Mouse (Mus musculus) erythroblast, embryonic 14.5 days (primary cell): ENCODE measurements around the gene Rpl10. TPM values are rescaled to one million over a fixed set of nuclear protein-coding genes. Genes with fewer than 3 reads are reported as not detected.

Experiments
- H3K27me3 ChIP-seq: 2 replicates; pipeline ENCODE4 v1.6.1; 2012; ENCODE audit warnings: inconsistent platforms; ENCODE audit not compliant: control insufficient read depth
- H3K36me3 ChIP-seq: 2 replicates; pipeline ENCODE4 v1.6.1; 2012; ENCODE audit warnings: mild to moderate bottlenecking, inconsistent platforms; ENCODE audit not compliant: control insufficient read depth
- H3K4me1 ChIP-seq: 2 replicates; pipeline ENCODE4 v1.6.1; 2012; ENCODE audit warnings: inconsistent platforms; ENCODE audit not compliant: control insufficient read depth
- H3K4me3 ChIP-seq: replicated peaks from 2 replicates; pipeline ENCODE3; 2012; ENCODE audit warnings: moderate library complexity, mild to moderate bottlenecking, inconsistent platforms
- H3K9me3 ChIP-seq: 2 replicates; pipeline ENCODE4 v1.6.1; 2012; ENCODE audit warnings: low read length, inconsistent platforms, mixed read lengths; ENCODE audit not compliant: control insufficient read depth
- GATA1 ChIP-seq: IDR thresholded peaks from 2 replicates; pipeline ENCODE4 v1.6.1; 2012; ENCODE audit warnings: low read length, inconsistent platforms, mixed read lengths
- TAL1 ChIP-seq: IDR thresholded peaks from 3 replicates; pipeline ENCODE4 v1.6.1; 2012; ENCODE audit warnings: low read length, inconsistent platforms, mixed read lengths
- polyA plus RNA-seq: library from polyadenylated mRNA; stranded (reverse); fragments of >175 nt; gene quantifications from 2 replicates; pipeline ENCODE4 v1.2.3, GENCODE M21; 2012

Gene Rpl10
- polyA plus RNA-seq, 1 experiment = 129 TPM

GRCm38 (mm10) chrX:74246213-74246681 lies 24.4 kb upstream of the Rpl10 start:
- TF ChIP-seq GATA1 (no peak), TAL1 (no peak)
- Histone ChIP-seq H3K27me3 (peaks cover 19% of the 10 kb centered on the region), H3K36me3 (peaks cover 4% of the 10 kb centered on the region), H3K9me3 (peaks cover 5% of the 10 kb centered on the region), H3K4me1 (peaks cover 52% of the 10 kb centered on the region), H3K4me3 (peak overlapping the region; percentile 68)

- peaks cover 19% of the 10 kb centered on the region for H3K27me3 ChIP-seq
- TF ChIP-seq TAL1 (no peak), GATA1 (no peak)
Measured at GRCm38 (mm10) chrX:74246693-74247092, 23.9 kb upstream of the Rpl10 start.

GRCm38 (mm10) chrX:74248651-74249050 lies 22.0 kb upstream of the Rpl10 start:
- H3K36me3 ChIP-seq = no peaks in the 10 kb centered on the region
- no peak overlapping the region for H3K4me3 ChIP-seq
- peaks cover 19% of the 10 kb centered on the region for H3K27me3 ChIP-seq
- H3K4me1 ChIP-seq = peaks cover 45% of the 10 kb centered on the region
- peaks cover 5% of the 10 kb centered on the region for H3K9me3 ChIP-seq
- TF ChIP-seq TAL1 (no peak), GATA1 (no peak)

More at GRCm38 (mm10) chrX:74246693-74247092, 23.9 kb upstream of the Rpl10 start:
- peaks cover 52% of the 10 kb centered on the region for H3K4me1 ChIP-seq
- peaks cover 5% of the 10 kb centered on the region for H3K9me3 ChIP-seq
- peak overlapping the region; percentile 68 for H3K4me3 ChIP-seq
- peaks cover 2% of the 10 kb centered on the region for H3K36me3 ChIP-seq

- peaks cover 19% of the 10 kb centered on the region for H3K27me3 ChIP-seq
- H3K36me3 ChIP-seq = no peaks in the 10 kb centered on the region
- H3K9me3 ChIP-seq = peaks cover 7% of the 10 kb centered on the region
- H3K4me3 ChIP-seq = peak within 1 kb of the TSS; percentile 43
- TF ChIP-seq GATA1 (no peak), TAL1 (no peak)
- peaks cover 39% of the 10 kb centered on the region for H3K4me1 ChIP-seq
Measured at GRCm38 (mm10) chrX:74249615-74250014, 21.0 kb upstream of the Rpl10 start, which contains the start of gene Flna. Gene Flna (minus strand): TSS chrX:74249820.

GRCm38 (mm10) chrX:74254153-74254887 lies 16.3 kb upstream of the Rpl10 start, which contains the start of gene Emd:
Gene Emd (plus strand): TSS chrX:74254687.
- peaks cover 12% of the 10 kb centered on the region for H3K27me3 ChIP-seq
- peak within 1 kb of the TSS; percentile 90 for H3K4me3 ChIP-seq
- H3K9me3 ChIP-seq = peaks cover 5% of the 10 kb centered on the region; the same call in 1 of the 2 replicates
- H3K4me1 ChIP-seq = peaks cover 23% of the 10 kb centered on the region
- no peak for TF ChIP-seq GATA1
- no peak for TF ChIP-seq TAL1
- H3K36me3 ChIP-seq = peaks cover 26% of the 10 kb centered on the region

- Histone ChIP-seq H3K4me1 (peaks cover 17% of the 10 kb centered on the region), H3K27me3 (peaks cover 6% of the 10 kb centered on the region), H3K9me3 (peaks cover 5% of the 10 kb centered on the region; the same call in 1 of the 2 replicates), H3K36me3 (peaks cover 26% of the 10 kb centered on the region), H3K4me3 (peak overlapping the region; percentile 90)
- TF ChIP-seq GATA1 (no peak), TAL1 (no peak)
Measured at GRCm38 (mm10) chrX:74254888-74255565, 15.6 kb upstream of the Rpl10 start.

- Histone ChIP-seq H3K4me3 (no peak overlapping the region), H3K4me1 (peaks cover 17% of the 10 kb centered on the region)
- TF ChIP-seq GATA1 (no peak), TAL1 (no peak)
Measured at GRCm38 (mm10) chrX:74257746-74258145, 12.9 kb upstream of the Rpl10 start.

GRCm38 (mm10) chrX:74269736-74270061 lies 913 bp upstream of the Rpl10 start:
- peaks cover 6% of the 10 kb centered on the region; the same call in 1 of the 2 replicates for H3K9me3 ChIP-seq
- peaks cover 36% of the 10 kb centered on the region for H3K4me1 ChIP-seq
- no peaks in the 10 kb centered on the region; the same call in 1 of the 2 replicates for H3K27me3 ChIP-seq
- TF ChIP-seq TAL1 (no peak), GATA1 (no peak)
- peaks cover 30% of the 10 kb centered on the region for H3K36me3 ChIP-seq
- H3K4me3 ChIP-seq = peak overlapping the region; percentile 76

More at GRCm38 (mm10) chrX:74257746-74258145, 12.9 kb upstream of the Rpl10 start:
- H3K9me3 ChIP-seq = peaks cover 5% of the 10 kb centered on the region; the same call in 1 of the 2 replicates
- peaks cover 28% of the 10 kb centered on the region for H3K36me3 ChIP-seq
- no peaks in the 10 kb centered on the region for H3K27me3 ChIP-seq

- TF ChIP-seq GATA1 (no peak), TAL1 (no peak)
- no peaks in the 10 kb centered on the region; the same call in 1 of the 2 replicates for H3K27me3 ChIP-seq
- H3K36me3 ChIP-seq = peaks cover 37% of the 10 kb centered on the region
- H3K9me3 ChIP-seq = peaks cover 6% of the 10 kb centered on the region; the same call in 1 of the 2 replicates
- peak overlapping the region; percentile 76 for H3K4me3 ChIP-seq
- H3K4me1 ChIP-seq = peaks cover 36% of the 10 kb centered on the region
Measured at GRCm38 (mm10) chrX:74270902-74271551, 415 bp downstream of the Rpl10 start.
